17 mouse cellular contexts compared by ENCODE assay signal in the genomic region with DNA sequence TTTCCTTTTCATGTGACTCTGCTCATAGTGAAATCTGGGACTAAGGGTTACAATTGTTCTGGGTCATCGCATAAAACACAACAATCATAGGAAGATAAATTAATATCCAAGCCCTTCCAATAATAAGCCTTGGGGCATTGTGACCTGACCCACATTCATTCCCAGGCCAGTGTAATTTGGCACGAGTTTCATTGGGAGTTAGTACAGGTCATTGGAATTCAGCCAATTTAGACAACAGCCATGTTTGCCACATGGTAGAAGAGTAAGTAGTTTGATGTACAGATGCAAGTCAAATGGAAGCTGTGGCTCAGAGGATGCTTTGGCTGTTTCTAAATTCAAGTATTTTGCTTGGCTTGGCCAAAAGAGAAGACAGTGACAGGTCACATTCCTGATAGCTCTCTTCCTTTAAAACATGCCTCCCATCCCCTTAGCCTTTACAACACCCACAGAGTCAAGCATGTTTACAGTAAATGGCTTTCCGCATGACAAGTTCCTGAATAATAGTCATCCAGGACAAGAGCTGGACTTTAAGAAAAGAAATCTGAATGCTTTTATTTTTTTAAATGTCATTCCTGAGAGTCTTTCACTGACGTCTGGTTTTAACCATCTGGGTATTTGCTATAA.
DNase-seq lines count a peak whose midpoint lies in the region; ATAC-seq and TF ChIP-seq lines count a peak whose summit lies in the region.
"Had no signal": no experiment of that assay in that cellular context is flagged by ENCODE, and none has a peak within 500 bp of the region (broad histone marks: within the 10 kb centered on the region; RNA-seq: fewer than 3 reads in every experiment).

No protein-coding gene starts in this region.

- no peak for TF ChIP-seq CTCF in liver, adult 2 months (IDR thresholded peaks at IDR 0.05; ENCODE audit: low read depth, low read length)
- no peak for TF ChIP-seq CTCF in kidney, adult 2 months (conservative IDR thresholded peaks at IDR 0.05; ENCODE audit: insufficient read depth, insufficient read length, low read depth, low read length)

- peak; percentile 42 for DNase-seq in liver, adult 2 months (ENCODE audit: extremely low read depth, low read depth, low spot score)
- DNase-seq in Muller cell, postnatal 12 days (ENCODE audit: inconsistent ontology term): peak; percentile 81
- peak; percentile 47 for DNase-seq in kidney, adult 2 months
- DNase-seq in kidney, postnatal 14 days: peak; percentile 51
- DNase-seq in thymus, postnatal 25 days: no peak
- no peak for DNase-seq in thymus, adult 18-20 months
- DNase-seq: adrenal gland, postnatal 14 days; cerebellum, adult 11 months; cerebellum, postnatal 25 days; heart, adult 11 months had no signal

- no peaks in the 10 kb centered on the region for H3K27me3 ChIP-seq in liver, adult 2 months (ENCODE audit: control insufficient read depth, insufficient read depth, low read length)
- H3K27me3 ChIP-seq in liver, embryonic 12.5 days (replicated peaks): no peaks in the 10 kb centered on the region
- no peaks in the 10 kb centered on the region for H3K27me3 ChIP-seq in kidney, adult 2 months (replicated peaks; ENCODE audit: control insufficient read depth, insufficient read depth, low read length)
- H3K27me3 ChIP-seq: heart, embryonic 12.5 days; intestine, embryonic 15.5 days; neural tube, embryonic 12.5 days had no signal

- H3K4me1 ChIP-seq in liver, adult 2 months (ENCODE audit: control insufficient read depth, insufficient read depth, low read length): no peaks in the 10 kb centered on the region
- H3K4me1 ChIP-seq in liver, embryonic 12.5 days: no peaks in the 10 kb centered on the region
- H3K4me1 ChIP-seq in kidney, adult 2 months (ENCODE audit: control insufficient read depth, insufficient read depth, low read length): no peaks in the 10 kb centered on the region
- H3K4me1 ChIP-seq: intestine, embryonic 15.5 days; midbrain, embryonic 12.5 days; neural tube, embryonic 12.5 days had no signal

- H3K9ac ChIP-seq in liver, adult 2 months (ENCODE audit: low read depth, low read length): no peak overlapping the region
- H3K9ac ChIP-seq in liver, embryonic 12.5 days: no peak overlapping the region
- H3K9ac ChIP-seq: heart, embryonic 12.5 days; hindbrain, embryonic 14.5 days; intestine, embryonic 15.5 days; midbrain, embryonic 12.5 days; neural tube, embryonic 12.5 days had no signal

- no peaks in the 10 kb centered on the region for H3K79me2 ChIP-seq in liver, adult 2 months (ENCODE audit: control insufficient read depth, insufficient read depth, low read length)

- no peak overlapping the region for H3K4me2 ChIP-seq in liver, embryonic 12.5 days
- H3K4me2 ChIP-seq: heart, embryonic 12.5 days; hindbrain, embryonic 14.5 days; intestine, embryonic 15.5 days; midbrain, embryonic 12.5 days; neural tube, embryonic 12.5 days had no signal

- TF ChIP-seq POLR2A in liver, adult 2 months (IDR thresholded peaks at IDR 0.05; ENCODE audit: extremely low read depth, insufficient read depth, low read length): no peak
- TF ChIP-seq POLR2A in kidney, adult 2 months (IDR thresholded peaks at IDR 0.05; ENCODE audit: low read depth, low read length): no peak

- no peaks in the 10 kb centered on the region for H3K9me3 ChIP-seq in liver, embryonic 12.5 days (replicated peaks)
- H3K9me3 ChIP-seq: heart, embryonic 12.5 days; intestine, embryonic 15.5 days; midbrain, embryonic 12.5 days; neural tube, embryonic 12.5 days had no signal

- WGBS in liver, adult 2 months: 54% methylated on average over 4 of the region's 4 CpGs
- WGBS in liver, embryonic 12.5 days (ENCODE audit: insufficient replicate concordance): 63% methylated on average over 4 of the region's 4 CpGs
- 39% methylated on average over 4 of the region's 4 CpGs for WGBS in kidney, adult 2 months

- H3K36me3 ChIP-seq in liver, adult 2 months (ENCODE audit: control insufficient read depth, insufficient read depth, low read length): no peaks in the 10 kb centered on the region
- H3K36me3 ChIP-seq in liver, embryonic 12.5 days: no peaks in the 10 kb centered on the region
- no peaks in the 10 kb centered on the region for H3K36me3 ChIP-seq in kidney, adult 2 months (ENCODE audit: control insufficient read depth, insufficient read depth, low read length)
- H3K36me3 ChIP-seq: heart, embryonic 12.5 days; intestine, embryonic 15.5 days; midbrain, embryonic 12.5 days; neural tube, embryonic 12.5 days had no signal

- no peak overlapping the region for H3K4me3 ChIP-seq in liver, adult 2 months (ENCODE audit: insufficient read depth, low read depth, low read length)
- H3K4me3 ChIP-seq in liver, embryonic 12.5 days: no peak overlapping the region
- no peak overlapping the region for H3K4me3 ChIP-seq in kidney, adult 2 months (ENCODE audit: insufficient read depth, low read depth, low read length)
- H3K4me3 ChIP-seq: heart, embryonic 12.5 days; intestine, embryonic 15.5 days; midbrain, embryonic 12.5 days; neural tube, embryonic 12.5 days had no signal

- no peak for ATAC-seq in liver, embryonic 12.5 days
- ATAC-seq: intestine, embryonic 15.5 days had no signal

- no peak overlapping the region for H3K27ac ChIP-seq in liver, adult 2 months (replicated peaks; ENCODE audit: insufficient read depth, low read depth, low read length)
- H3K27ac ChIP-seq in liver, embryonic 12.5 days: no peak overlapping the region
- H3K27ac ChIP-seq in kidney, adult 2 months (ENCODE audit: insufficient read depth, low read depth, low read length): no peak overlapping the region
- H3K27ac ChIP-seq: hindbrain, embryonic 14.5 days; intestine, embryonic 15.5 days; midbrain, embryonic 12.5 days; neural tube, embryonic 12.5 days; stomach, postnatal 0 days had no signal

Comparison
In these comparisons a context has a peak if more than half of its experiments do, and no peak if none do; other contexts are left out.
1. DNase-seq: peak in liver, adult 2 months (single experiment), Muller cell, postnatal 12 days (single experiment), kidney, adult 2 months (single experiment) and kidney, postnatal 14 days (single experiment); none in thymus, postnatal 25 days (single experiment) and thymus, adult 18-20 months (0 of 2).